Mouse (Mus musculus) kidney, postnatal 25 days (tissue): ENCODE measurements around the gene Gpr61.

ENCODE experiments used
- DNase-seq, 2 experiments: peaks; one replicate each; pipeline ENCODE4 v3.0.0; 2021; ENCODE audit warnings: mixed read lengths in 2 of 2

Gene Gpr61

DNA sequence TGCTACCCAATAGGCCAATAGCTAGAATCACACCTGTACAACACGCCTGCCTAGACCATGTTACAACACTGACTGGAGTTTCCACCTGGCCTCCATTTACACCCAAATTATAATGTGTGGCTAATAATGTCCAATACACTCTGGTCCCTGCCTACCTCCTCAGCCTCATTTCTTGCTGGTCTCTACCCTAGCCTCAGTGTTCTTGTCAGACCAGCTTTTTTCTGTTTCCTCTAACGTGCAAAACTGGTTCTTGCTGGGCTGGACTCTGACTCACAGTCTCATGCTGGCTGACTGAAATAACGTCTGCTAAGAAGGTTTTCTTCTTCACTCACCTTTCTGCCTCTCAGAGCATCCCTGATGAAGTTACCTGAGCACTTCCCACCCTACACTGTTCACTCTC is 28.4 kb downstream of the Gpr61 start:
- DNase-seq: no peak

DNA sequence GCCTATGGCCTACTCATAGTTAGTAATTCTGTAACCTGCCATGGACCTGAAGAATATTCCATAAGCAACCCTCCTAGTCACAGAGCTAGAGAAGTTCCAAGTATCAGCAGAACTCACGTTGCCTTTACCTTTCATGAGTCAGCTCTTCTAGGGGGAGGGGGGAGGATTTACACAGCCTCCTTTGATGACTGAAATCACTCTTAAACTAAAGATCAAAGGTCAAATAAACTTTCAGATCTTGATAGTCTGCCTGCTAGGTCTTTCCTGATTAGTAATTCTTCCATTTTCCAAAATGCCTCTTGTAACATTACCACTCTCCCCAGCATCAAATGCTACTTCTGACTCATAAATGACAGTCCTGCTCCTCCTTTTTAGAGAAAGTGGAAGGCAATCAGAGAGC is 30.6 kb downstream of the Gpr61 start:
- no peak for DNase-seq

GRCm38 (mm10) chr3:108123242-108123641 is 31.4 kb downstream of the Gpr61 start:
- DNase-seq: no peak

DNA sequence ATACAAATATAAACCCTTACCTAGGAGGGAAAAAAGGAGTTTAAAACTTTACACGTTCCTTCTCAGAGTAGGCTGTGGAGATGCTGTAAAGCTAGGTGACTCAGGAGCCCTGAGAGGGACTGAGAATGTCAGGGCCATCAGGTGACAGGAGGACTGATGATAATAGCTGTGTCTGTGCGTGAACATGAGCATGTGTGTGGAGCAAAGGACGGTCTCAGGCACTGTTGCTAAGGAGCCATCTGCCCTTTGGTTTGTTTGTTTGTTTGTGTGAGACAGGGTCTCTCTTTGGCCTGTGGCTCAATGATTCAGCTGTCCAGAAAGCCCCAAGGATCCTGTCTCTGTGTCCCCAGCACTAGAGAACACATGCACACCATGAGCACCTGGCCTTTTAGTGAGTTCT is 33.6 kb downstream of the Gpr61 start:
- no peak for DNase-seq

GRCm38 (mm10) chr3:108117465-108117864 is 37.2 kb downstream of the Gpr61 start:
- DNase-seq: no peak

DNA sequence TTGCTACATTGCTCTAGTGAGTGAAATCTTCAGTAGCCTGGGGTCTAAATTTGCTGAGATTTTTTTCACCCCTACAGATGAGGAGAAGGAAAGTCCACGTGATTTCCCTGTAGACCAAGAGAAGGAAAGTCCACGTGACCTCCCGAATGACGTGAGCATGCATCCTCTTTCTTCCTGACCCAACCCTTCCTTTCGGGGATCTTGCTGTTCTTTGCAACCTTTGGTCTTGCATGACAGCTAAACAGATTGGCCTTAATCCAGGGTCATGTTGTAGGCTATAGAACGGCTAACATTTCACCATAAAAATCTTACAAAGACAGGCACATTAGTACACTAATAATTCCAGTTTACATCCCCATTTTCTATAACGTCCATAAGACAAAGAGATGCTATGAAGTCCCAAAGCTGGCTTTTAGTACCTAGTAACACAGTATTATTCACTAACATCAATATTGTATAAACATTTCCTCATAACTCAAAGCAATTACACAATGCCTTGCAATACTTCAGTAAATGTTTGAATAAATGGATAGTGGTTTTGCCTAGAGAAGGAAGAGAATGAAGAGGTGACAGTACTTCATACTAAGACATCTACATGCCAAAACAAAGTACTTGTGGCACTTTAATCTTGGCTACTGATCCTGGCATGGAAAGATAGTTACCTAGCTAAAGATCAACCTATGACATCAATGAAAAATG is 40.9 kb downstream of the Gpr61 start:
- DNase-seq: peak; percentile 21 to 45

- no peak for DNase-seq
Measured at GRCm38 (mm10) chr3:108112666-108113065, 42.0 kb downstream of the Gpr61 start.

DNA sequence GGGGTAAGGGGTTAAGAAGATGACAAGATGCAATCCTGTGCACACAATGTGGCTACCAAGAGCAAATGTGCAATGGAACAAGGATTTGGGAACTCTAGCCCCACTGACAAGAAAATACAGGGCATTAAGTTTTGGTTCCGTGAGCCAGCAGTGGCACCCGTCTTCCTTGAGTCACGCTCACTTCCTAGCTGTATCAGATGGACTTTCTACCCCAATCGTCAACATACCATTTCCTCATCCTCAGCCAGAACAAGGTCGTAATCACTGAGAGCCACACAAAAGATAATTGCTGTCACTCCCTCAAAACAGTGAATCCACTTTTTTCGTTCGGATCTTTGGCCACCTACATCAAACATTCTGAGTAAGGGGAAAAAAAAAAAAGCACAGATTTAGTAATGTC is 42.4 kb downstream of the Gpr61 start:
- DNase-seq: no peak

DNA sequence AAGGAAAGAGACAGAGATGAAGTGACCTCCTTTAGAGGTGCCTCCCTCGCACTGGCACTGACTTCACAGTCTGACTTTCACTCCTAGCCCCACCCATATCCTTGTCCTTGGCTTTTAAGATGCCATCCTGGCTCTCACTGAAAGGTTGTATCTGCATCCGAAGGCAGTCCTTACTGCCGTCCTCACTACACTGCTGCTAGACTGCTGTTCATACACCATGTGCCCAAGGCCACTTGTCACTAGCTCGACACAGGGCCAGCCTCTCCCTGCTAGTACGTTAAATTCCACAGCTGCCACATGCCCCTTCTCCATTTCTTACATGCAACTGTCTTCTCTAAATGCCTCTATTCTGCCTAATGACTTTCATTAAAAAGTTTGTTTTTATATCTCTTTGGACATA is 43.4 kb downstream of the Gpr61 start:
- no peak for DNase-seq

DNA sequence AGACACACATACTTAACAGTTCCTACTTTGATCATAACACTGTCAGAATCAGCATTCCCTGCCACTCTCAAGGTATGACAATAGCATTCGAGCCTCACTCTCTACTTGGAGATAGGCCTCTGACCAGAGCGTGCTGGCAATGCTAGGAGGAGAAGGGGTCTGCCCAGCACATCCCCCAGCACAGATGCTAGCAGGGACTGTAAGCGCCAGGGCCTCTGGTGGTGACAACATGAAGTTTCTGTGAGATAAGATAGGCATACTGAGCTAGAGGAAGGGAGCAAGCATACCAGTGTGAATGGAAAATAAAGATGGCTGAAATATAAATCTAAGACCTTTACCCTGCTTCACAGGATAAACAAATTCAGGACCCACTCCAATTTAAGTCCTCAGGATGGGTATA is 49.4 kb downstream of the Gpr61 start:
- DNase-seq: no peak

- no peak for DNase-seq
Measured at GRCm38 (mm10) chr3:108102075-108102474, 52.6 kb downstream of the Gpr61 start.

DNA sequence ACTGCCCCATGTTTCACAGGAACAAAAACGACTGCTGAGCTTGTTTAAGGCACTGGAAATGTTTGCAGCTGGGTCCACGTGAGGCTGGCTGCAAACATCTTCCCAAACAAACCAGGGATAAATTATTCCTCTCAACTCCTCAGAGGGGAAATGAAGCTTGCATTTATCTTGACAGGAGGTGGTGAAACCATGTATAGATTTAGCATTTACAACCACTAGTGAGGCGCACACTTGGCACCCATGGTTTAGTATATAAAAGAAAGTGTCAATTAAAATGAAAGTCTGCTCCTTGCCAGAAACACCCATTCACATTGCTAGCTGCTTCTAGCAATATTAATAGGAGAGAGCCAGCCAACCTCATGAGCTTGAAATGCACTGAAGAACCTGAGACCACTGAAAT is 53.1 kb downstream of the Gpr61 start:
- DNase-seq: no peak
